Mouse (Mus musculus): ENCODE results near the gene Gramd4. TPM values are rescaled to one million over a fixed set of nuclear protein-coding genes. Genes with fewer than 3 reads are reported as not detected.
"Not testable (repeated sequence)": the region's sequence is repeated elsewhere in the genome, so short reads cannot be mapped to it uniquely, and the experiment has no call there.

Gene Gramd4
- polyA plus RNA-seq, 1 experiment: 36.2 TPM

DNA sequence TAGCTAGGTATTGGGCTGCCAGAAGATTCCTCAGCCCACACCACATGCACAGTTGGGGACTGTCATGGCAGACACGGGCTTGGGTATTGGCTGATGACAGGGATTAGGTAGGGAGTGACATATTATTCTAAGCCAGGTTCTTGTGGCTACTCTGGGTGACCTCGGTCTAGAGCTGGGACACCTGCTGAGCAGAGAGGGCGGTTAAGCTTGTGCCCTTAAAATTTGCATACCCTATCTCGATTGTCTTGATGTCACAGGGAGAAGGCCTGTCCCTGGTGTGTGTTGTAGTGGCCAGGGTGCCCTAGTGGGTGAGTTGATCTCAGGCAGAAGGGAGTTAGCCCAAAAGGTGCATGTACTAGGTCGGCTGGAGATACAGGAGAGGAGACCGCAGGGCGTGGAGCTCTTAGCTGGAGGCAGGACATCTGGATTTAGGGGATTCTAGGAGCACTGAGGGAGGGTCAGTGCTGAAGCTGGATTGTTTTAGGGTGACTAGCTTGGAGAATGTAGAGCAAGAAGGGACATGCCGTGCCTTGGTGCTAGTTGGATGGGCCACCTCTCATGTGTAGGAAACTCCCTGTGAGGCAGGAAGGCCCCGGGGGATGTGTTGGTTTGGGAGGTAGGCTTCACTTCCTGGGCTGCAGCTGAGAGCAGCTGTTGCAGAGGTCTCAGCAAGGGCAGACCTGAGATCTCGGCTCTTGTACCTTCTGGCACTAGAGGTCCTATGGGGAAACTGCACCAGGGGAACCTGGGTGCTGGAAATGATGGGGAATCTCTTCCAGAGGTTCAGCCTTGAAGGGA is 37.0 kb downstream of the Gramd4 start:
- H3K79me3 ChIP-seq (ENCODE audit: low read depth): peaks cover 72% of the 10 kb centered on the region
- TF ChIP-seq MYOD1 (IDR thresholded peaks at IDR 0.05; ENCODE audit: control insufficient read depth, insufficient read length, low read depth): peak; percentile 56
- TF ChIP-seq MAX (IDR thresholded peaks at IDR 0.05): no peak
- TF ChIP-seq FOSL1 (IDR thresholded peaks at IDR 0.05; ENCODE audit: insufficient read depth, low read length, poor library complexity, severe bottlenecking): no peak
- no peak for TF ChIP-seq CEBPB (IDR thresholded peaks at IDR 0.05; ENCODE audit: low read depth)
- TF ChIP-seq MYOG (IDR thresholded peaks at IDR 0.05; ENCODE audit: control insufficient read depth, extremely low read depth, insufficient read length): no peak
- no peak for TF ChIP-seq CTCF (IDR thresholded peaks at IDR 0.05; ENCODE audit: control insufficient read depth, insufficient read depth, insufficient read length)
- no peak for TF ChIP-seq USF1 (IDR thresholded peaks at IDR 0.05; ENCODE audit: low read depth)
- H3K79me2 ChIP-seq (ENCODE audit: control insufficient read depth, insufficient read depth): peaks cover 92% of the 10 kb centered on the region
- no peaks in the 10 kb centered on the region for H3K27me3 ChIP-seq (ENCODE audit: control insufficient read depth, insufficient read depth, insufficient read length)
- no peak overlapping the region for H3ac ChIP-seq (ENCODE audit: control insufficient read depth, insufficient read length, low read depth)
- no peak overlapping the region for H3K4me3 ChIP-seq (ENCODE audit: insufficient read depth, poor library complexity, severe bottlenecking)
- H3K36me3 ChIP-seq (ENCODE audit: control insufficient read depth, insufficient read depth): peaks cover 36% of the 10 kb centered on the region

DNA sequence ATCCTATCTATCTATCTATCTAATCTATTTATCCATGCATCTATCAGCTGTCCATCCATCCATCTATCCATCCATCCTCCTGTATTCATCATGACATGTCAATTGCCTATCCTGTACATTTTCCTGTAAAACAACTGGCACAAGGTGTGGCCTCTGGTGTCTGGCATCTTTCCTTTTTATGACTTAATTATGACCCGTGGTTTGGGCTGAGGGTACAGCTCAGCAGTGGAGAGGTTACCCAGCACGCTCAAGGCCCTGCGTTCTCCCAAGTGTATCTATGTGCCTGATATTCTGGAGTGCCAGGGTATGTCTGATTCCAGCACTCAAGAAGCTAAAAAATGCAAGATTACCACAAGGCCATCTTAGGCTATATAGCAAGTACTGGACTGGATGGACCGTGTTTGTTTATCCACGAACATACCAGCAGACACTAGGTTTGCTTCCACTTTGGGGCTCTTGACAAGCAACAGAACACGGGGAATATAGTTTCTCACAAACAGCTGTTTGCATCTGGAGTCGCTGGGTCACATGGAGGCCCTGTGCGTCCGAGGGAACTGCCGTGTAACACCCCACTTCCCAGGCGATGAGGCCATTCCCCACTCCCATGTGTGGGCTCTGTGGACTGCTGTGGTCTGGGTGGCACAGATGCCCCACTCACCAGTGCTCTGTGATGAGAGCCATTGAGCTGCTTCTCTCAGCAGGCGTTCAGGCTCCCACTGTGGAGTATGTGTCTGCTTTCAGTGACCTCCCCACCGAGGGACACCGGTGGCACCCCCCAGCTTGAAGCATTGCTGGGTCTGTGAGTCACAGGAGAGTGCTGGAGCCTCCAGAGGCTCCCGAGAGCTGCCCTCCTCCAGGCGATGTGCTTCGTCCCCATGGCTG is 38.5 kb downstream of the Gramd4 start:
- Histone ChIP-seq H3ac (ENCODE audit: control insufficient read depth, insufficient read length, low read depth) (peak overlapping the region; percentile 39), H3K79me3 (ENCODE audit: low read depth) (peaks cover 70% of the 10 kb centered on the region), H3K79me2 (ENCODE audit: control insufficient read depth, insufficient read depth) (peaks cover 96% of the 10 kb centered on the region), H3K36me3 (ENCODE audit: control insufficient read depth, insufficient read depth) (peaks cover 45% of the 10 kb centered on the region), H3K27me3 (ENCODE audit: control insufficient read depth, insufficient read depth, insufficient read length) (no peaks in the 10 kb centered on the region), H3K4me3 (ENCODE audit: insufficient read depth, poor library complexity, severe bottlenecking) (no peak overlapping the region)
- TF ChIP-seq USF1 (IDR thresholded peaks at IDR 0.05; ENCODE audit: low read depth): peak; percentile 53
- TF ChIP-seq FOSL1 (IDR thresholded peaks at IDR 0.05; ENCODE audit: insufficient read depth, low read length, poor library complexity, severe bottlenecking): no peak
- peak; percentile 49 for TF ChIP-seq MYOD1 (IDR thresholded peaks at IDR 0.05; ENCODE audit: control insufficient read depth, insufficient read length, low read depth)
- no peak for TF ChIP-seq CEBPB (IDR thresholded peaks at IDR 0.05; ENCODE audit: low read depth)
- TF ChIP-seq MAX (IDR thresholded peaks at IDR 0.05): peak; percentile 91

DNA sequence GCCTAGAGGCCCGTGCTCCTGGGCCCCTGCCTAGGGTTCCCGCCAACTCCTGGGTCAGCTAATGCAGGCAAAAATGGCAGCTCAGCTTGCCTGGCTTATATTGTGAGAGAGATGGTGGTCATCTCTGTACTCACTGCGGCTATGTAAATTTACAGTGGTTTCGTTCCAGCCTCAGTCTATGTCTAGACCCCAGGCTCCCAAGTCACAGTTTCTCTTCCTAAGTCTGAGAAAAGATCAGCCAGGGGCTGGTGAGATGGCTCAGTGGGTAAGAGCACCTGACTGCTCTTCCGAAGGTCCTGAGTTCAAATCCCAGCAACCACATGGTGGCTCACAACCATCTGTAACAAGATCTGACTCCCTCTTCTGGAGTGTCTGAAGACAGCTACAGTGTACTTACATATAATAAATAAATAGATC is 39.1 kb downstream of the Gramd4 start:
- H3K79me3 ChIP-seq (ENCODE audit: low read depth): peaks cover 64% of the 10 kb centered on the region
- not testable (repeated sequence) for H3K4me3 ChIP-seq (ENCODE audit: insufficient read depth, poor library complexity, severe bottlenecking); H3ac ChIP-seq (ENCODE audit: control insufficient read depth, insufficient read length, low read depth); H3K27me3 ChIP-seq (ENCODE audit: control insufficient read depth, insufficient read depth, insufficient read length)
- H3K79me2 ChIP-seq (ENCODE audit: control insufficient read depth, insufficient read depth): peaks cover 96% of the 10 kb centered on the region
- peaks cover 51% of the 10 kb centered on the region for H3K36me3 ChIP-seq (ENCODE audit: control insufficient read depth, insufficient read depth)

DNA sequence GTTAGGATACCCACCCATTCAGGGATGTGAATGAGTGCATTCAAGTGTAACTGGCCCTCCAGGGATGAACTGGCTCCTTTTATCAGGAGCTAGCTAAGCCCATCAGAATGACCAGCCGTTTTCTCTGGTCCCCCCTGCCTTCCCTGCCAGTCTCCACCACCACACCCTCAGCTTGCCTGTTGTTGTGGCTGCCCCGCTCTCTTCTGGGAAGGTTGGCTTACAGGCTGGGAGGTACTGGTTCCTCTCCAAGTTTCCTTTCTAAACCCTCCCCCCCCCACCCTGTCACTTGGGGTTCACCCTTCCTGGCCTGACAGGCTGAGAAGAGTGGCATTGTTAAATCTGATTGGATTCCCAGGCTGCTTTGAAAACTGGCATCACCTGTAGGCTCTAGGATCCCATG is 40.4 kb downstream of the Gramd4 start:
- Histone ChIP-seq H3K79me3 (ENCODE audit: low read depth) (peaks cover 51% of the 10 kb centered on the region), H3ac (ENCODE audit: control insufficient read depth, insufficient read length, low read depth) (no peak overlapping the region), H3K79me2 (ENCODE audit: control insufficient read depth, insufficient read depth) (peaks cover 90% of the 10 kb centered on the region), H3K4me3 (ENCODE audit: insufficient read depth, poor library complexity, severe bottlenecking) (no peak overlapping the region), H3K36me3 (ENCODE audit: control insufficient read depth, insufficient read depth) (peaks cover 52% of the 10 kb centered on the region), H3K27me3 (ENCODE audit: control insufficient read depth, insufficient read depth, insufficient read length) (no peaks in the 10 kb centered on the region)
- TF ChIP-seq MAX (IDR thresholded peaks at IDR 0.05): no peak
- no peak for TF ChIP-seq CEBPB (IDR thresholded peaks at IDR 0.05; ENCODE audit: low read depth)
- TF ChIP-seq MYOD1 (IDR thresholded peaks at IDR 0.05; ENCODE audit: control insufficient read depth, insufficient read length, low read depth): no peak
- no peak for TF ChIP-seq FOSL1 (IDR thresholded peaks at IDR 0.05; ENCODE audit: insufficient read depth, low read length, poor library complexity, severe bottlenecking)
- TF ChIP-seq CTCF (IDR thresholded peaks at IDR 0.05; ENCODE audit: control insufficient read depth, insufficient read depth, insufficient read length): no peak
- no peak for TF ChIP-seq MYOG (IDR thresholded peaks at IDR 0.05; ENCODE audit: control insufficient read depth, extremely low read depth, insufficient read length)
- TF ChIP-seq USF1 (IDR thresholded peaks at IDR 0.05; ENCODE audit: low read depth): no peak

DNA sequence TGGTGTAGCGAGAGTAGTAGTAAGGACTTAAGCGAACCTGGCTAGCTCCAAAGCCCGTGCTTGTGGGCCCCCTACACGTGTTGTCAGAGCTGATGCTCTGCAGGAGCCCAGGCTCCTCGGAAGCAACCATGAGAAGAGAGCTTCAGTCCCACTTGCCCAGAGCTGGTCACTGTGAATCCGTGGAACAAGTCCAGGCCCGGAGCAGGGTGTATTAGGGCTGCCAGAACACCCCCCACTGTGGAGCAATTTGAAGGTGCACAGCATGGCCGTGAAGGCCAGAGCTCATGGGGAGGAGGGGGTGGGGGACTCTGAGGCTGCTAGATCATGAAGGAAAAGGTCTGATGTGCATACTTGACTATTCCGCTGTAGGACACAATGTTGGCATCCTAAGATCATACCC is 44.1 kb downstream of the Gramd4 start:
- TF ChIP-seq CTCF (IDR thresholded peaks at IDR 0.05; ENCODE audit: control insufficient read depth, insufficient read depth, insufficient read length) (no peak), CEBPB (IDR thresholded peaks at IDR 0.05; ENCODE audit: low read depth) (no peak), USF1 (IDR thresholded peaks at IDR 0.05; ENCODE audit: low read depth) (no peak), FOSL1 (IDR thresholded peaks at IDR 0.05; ENCODE audit: insufficient read depth, low read length, poor library complexity, severe bottlenecking) (no peak), MAX (IDR thresholded peaks at IDR 0.05) (no peak), MYOG (IDR thresholded peaks at IDR 0.05; ENCODE audit: control insufficient read depth, extremely low read depth, insufficient read length) (no peak)
- Histone ChIP-seq H3K79me2 (ENCODE audit: control insufficient read depth, insufficient read depth) (peaks cover 92% of the 10 kb centered on the region), H3K27me3 (ENCODE audit: control insufficient read depth, insufficient read depth, insufficient read length) (no peaks in the 10 kb centered on the region), H3K4me3 (ENCODE audit: insufficient read depth, poor library complexity, severe bottlenecking) (no peak overlapping the region), H3K79me3 (ENCODE audit: low read depth) (peaks cover 44% of the 10 kb centered on the region), H3ac (ENCODE audit: control insufficient read depth, insufficient read length, low read depth) (no peak overlapping the region), H3K36me3 (ENCODE audit: control insufficient read depth, insufficient read depth) (peaks cover 72% of the 10 kb centered on the region)
